Mouse (Mus musculus): ENCODE data around the gene Rreb1.

Gene Rreb1

GRCm38 (mm10) chr13:37876836-37877235, 98.6 kb downstream of the Rreb1 start:
- no peak for DNase-seq (ENCODE audit: low read depth, low spot score)

DNA sequence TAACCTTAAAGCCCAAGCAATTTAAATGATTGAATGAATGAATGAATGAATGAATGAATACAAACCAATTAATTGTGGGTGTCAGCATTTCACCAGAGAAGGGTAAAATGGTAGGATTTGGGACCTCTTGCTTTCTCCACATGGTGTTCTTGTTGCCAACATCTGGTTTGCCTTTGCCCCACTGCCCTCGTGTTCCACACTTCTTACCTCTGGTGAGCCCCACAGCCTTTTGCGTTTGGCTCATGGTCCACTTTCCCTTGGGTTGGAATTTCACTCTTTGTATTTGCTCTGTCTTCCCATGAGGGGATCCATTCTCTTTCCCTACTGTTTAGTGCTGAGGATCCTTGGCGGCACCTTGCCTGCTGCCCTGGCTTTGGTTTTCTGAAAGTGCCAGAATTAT, 99.0 kb downstream of the Rreb1 start:
- DNase-seq (ENCODE audit: low read depth, low spot score) = no peak

- DNase-seq (ENCODE audit: low read depth, low spot score) = no peak
Observed at GRCm38 (mm10) chr13:37878918-37879331, 100.7 kb downstream of the Rreb1 start.

DNA sequence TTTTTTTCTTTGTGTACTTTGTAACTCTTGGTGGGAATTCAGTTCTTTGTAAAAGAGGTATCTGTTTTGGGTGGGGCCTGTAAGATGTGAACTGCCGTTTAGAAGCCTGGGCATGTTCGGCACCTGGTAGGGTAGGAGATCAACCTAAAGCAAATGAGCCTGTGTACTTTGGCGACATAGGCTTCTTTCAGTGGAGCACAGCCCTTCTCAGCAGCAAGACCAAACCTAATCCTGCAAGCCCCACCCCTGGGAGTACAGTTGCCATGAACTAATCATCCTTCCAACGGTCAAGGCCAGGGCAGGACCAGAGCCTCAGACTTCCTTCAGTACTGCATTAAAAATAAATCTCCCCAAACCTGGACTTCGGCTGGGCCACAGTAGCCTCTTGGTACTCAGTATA, 101.4 kb downstream of the Rreb1 start:
- no peak for DNase-seq (ENCODE audit: low read depth, low spot score)

DNA sequence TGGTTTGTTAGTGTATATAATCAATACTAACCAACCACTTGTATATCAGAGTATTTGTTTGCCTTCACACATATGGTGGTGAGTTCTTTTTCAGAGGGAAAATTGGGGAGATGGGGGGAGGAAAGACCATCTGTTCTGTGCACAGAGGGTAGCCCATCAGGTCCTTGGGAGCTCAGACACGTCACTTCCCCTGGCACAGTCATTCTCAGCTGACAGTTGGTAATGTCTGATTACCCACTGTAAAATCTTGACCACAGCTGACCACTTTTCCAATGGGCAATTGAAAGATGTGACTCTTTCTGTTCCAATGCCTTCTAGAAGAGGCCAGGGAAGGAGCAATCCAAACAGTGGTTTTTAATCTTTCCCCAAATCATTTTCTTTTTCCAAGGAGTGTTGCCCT, 101.8 kb downstream of the Rreb1 start:
- no peak for DNase-seq (ENCODE audit: low read depth, low spot score)

DNA sequence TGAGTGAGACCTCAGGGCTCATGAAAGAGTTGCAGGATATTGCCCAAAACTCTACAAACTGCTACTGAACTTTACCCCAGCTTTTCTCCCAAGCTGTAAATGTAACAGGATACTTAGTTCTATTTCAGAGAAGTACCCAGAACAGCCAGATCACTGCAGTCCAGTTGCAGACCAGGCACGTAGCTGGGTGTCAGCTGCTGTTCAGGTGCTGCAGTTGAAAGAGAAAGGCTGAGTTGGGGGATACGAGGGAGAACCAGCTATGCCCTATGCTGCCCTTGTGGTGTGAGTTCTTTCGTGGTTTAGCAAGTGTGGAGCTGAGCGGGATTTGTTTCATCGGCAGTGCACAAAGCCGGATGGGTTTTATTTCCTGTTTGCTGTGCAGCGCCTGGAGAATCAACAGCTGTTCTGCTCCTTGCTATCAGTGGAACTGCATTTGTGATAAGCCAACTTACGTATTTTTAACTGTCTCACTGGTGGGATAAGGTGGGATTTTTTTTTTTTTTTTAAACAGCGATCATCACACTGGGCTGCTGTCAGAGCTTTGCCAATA, 102.5 kb downstream of the Rreb1 start:
- DNase-seq (ENCODE audit: low read depth, low spot score) = no peak

- DNase-seq (ENCODE audit: low read depth, low spot score) = no peak
Observed at GRCm38 (mm10) chr13:37882521-37882920, 104.3 kb downstream of the Rreb1 start.

DNA sequence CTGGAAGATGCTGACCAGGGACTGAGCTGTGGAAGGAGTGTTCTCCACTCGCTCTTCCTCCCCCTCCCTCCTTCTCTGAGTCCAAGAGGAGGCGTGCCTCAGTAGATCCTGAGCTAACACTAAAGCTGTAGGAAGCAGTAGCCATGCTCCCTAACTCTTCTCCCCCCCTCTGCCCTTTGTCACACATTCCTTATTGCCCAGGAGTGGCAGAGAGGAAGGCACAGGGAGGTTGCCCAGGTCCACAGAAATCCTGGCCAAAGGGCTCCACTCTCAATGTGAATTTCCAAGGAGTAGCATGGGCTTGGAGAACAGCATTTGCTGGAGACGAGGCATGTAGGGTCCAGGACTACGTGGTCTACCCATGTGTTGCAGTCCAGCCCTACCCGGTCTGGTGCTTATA, 104.8 kb downstream of the Rreb1 start:
- DNase-seq (ENCODE audit: low read depth, low spot score) = no peak

DNA sequence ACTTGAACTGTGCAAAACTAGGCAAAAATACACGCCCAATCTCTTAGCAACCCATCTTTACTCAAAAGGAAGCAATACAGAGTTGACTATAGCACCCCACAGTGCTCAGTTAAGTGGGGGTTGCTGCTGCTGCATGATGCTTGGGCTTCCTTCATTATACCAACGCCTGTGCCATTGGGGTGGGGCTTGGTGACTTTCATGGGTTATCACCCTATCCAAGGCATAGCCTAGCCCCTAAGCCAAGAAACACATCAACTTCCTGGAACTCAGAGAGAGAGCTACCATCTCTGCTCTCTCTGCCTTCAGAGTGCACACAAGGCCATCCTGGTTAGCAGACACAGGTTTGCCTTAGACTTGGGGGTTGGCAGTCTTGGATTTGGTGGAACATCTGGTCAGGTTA, 107.2 kb downstream of the Rreb1 start:
- DNase-seq (ENCODE audit: low read depth, low spot score) = no peak

GRCm38 (mm10) chr13:37886024-37886423, 107.8 kb downstream of the Rreb1 start:
- DNase-seq (ENCODE audit: low read depth, low spot score) = no peak

DNA sequence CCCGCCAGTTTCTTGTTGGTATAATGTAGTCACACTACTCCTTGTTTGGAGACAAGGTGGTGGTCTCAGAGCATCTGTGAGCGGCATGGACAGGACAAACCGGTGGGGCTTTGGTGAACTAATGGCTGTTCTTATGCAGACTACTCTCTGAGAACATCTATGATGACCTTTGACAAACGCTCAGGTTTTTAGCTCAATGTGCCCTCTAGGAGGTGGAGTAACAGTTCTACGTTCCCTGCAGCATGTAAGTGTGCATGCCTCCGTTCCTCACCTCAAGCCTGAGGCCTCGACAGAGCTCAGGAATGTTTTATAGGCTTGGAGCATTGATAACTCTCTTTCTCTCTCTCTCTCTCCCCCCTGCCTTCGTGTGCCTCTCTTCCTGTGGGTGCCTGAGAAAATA, 116.6 kb downstream of the Rreb1 start:
- DNase-seq (ENCODE audit: low read depth, low spot score) = no peak

- no peak for DNase-seq (ENCODE audit: low read depth, low spot score)
Observed at GRCm38 (mm10) chr13:37895564-37896254, 117.5 kb downstream of the Rreb1 start.

- DNase-seq (ENCODE audit: low read depth, low spot score) = no peak
Observed at GRCm38 (mm10) chr13:37896423-37896822, 118.2 kb downstream of the Rreb1 start.

- DNase-seq (ENCODE audit: low read depth, low spot score) = no peak
Observed at GRCm38 (mm10) chr13:37898772-37899171, 120.6 kb downstream of the Rreb1 start.

DNA sequence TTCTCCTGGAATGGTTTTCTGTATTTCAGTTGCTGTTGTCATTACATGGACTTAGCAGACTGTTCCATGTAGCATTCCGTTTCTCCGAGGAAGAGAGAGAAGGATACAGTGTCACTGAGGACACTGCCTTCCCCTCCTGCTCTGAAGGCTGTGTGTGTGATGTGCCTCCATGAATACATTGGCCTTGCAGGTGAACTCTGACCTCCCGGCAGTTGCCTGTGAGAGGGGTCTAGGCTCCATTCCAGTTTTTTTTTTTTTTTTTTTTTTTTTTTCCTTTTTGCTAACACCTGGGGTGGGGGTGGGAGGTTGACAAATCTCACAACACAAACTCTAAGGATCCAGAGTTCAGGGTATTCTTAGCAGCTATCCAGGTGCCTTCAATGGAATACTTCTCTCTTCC, 124.8 kb downstream of the Rreb1 start:
- DNase-seq (ENCODE audit: low read depth, low spot score) = no peak

- no peak for DNase-seq (ENCODE audit: low read depth, low spot score)
Observed at GRCm38 (mm10) chr13:37903476-37903875, 125.3 kb downstream of the Rreb1 start.

DNA sequence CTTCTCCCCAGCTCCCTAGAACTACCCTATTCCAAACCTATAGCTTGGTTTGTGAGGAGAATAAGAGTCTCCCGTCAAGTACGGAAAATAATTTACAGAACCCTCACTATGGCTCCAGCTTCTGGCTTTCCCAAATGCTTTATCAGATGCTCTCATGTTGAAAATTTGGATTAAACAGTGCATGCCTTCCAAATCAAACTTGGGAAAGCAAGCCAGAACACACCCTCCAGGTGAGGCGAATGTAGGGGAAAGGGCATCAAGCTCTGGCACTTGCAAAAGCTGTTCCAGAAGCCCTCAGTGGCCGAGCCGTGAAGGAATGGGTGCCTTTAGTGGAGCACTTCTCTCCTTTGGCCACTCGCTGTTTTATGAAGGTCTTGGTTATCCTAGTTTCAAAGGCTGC, 126.2 kb downstream of the Rreb1 start:
- DNase-seq (ENCODE audit: low read depth, low spot score) = no peak

DNA sequence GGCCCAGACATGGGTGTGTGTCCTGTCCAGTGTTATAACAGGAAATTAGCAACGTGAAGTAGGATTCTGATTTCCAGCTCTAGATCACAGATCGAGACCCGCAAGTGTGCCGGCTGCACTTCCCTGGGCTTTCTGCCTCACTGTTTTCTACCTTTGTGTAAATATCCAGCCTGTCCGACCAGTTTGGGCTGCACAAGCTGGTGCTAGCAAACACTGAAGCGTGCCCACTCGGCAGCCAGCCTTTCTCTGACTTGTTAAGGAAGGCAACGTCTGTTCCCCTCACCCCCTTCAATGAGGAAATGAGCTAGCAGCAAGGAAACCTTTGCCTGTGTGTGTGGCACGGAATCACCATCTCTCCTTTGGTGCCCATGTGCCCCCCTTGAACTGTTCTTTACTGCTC, 129.9 kb downstream of the Rreb1 start:
- no peak for DNase-seq (ENCODE audit: low read depth, low spot score)

DNA sequence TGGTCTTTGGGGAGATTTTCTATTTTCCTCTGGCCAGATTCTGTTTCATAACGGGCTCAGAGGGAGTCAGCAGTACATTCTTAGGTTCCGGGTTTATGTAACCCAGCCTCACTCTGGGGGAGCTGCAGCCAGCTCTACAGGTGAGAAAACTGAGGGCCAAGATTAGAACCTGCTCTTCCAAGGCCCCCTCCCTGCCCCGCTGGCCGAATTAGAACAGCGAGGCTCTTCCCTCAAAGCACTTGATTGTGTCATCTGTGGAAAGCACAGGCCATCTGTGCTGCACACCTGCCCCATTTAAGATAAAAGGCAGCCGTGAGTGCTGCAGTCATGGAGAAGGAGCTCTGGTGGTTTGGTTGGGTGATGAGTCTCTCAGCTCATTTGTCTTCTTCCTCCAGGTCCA, 130.3 kb downstream of the Rreb1 start:
- no peak for DNase-seq (ENCODE audit: low read depth, low spot score)

DNA sequence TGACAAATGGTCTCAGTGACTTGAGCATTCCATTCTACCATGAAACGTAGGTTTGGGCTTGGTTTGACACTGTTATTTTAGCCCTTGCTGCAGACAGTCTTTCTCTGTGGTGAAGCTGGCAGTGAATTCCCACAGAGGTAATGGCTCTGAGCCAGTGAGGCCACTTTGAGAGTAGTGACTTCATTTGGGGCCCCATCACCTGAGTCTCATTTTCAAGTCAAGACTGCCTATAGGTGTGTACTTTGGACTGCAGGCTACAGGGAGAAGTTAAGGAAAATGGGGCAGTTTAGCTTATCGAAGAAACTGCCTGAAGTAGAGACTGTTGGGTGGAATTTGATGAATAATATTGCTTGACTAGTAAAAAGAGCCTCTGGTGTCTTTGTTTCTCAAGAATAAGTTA, 131.0 kb downstream of the Rreb1 start:
- no peak for DNase-seq (ENCODE audit: low read depth, low spot score)

DNA sequence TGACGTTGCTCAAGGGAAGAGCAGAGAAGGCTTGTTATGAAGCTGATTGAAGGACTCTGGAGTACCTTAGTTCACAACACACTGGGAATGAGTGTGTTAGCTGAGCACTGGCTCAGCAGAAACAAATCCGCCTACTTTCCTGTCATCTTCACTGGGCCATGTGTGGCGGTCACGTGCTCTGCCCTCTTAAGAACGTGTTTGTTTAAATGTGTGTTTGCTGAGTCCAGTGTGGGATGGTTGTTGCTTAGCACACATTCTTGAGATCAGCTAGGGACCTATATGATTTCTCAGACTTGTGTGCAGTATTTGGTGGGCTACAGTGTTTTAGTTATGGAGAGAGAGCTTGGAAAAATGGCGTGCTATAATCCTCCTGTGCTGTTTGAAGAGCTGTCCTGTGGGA, 133.8 kb downstream of the Rreb1 start:
- DNase-seq (ENCODE audit: low read depth, low spot score) = no peak

DNA sequence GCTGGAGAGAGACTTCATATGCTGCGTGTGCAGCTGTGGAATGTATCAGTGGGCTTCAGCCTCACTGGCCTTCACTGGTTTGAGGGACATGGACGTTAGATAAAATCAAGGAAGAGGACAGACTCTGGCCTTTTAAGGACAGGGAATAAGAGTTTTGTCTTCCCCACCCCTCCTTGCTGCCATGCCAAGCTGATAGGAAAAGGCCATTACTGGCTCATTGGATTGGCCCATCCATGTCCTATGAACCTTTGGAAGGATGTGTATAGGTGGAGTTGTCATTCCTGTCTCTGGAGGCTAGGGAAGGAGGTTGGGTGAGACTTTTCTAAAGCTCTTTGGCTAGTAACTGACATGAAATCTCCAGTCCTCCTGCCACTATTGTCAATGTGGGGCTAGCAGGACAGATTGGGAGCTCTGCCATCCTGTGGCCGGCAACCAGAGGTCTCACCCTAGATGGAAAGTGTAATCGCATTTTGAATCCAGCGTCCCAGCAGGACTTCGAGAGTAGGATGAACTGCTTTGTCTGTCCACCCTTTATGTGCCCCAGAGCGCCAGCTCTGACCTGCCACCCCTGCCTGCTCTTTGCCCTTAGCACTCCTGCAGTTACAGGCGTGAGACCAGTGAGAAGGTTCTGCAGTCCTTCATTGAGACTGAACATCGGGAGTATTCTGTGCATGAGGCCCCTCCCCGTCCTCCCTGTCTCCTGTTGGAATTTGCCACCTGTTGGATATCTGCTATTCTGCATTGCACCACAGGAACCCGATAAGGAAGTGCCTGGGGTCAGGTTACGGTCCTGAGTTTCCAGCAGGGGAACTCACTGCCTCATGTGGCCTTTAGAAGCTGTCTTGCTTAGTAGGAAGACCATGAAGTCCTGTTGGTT, 134.6 kb downstream of the Rreb1 start:
- no peak for DNase-seq (ENCODE audit: low read depth, low spot score)

DNA sequence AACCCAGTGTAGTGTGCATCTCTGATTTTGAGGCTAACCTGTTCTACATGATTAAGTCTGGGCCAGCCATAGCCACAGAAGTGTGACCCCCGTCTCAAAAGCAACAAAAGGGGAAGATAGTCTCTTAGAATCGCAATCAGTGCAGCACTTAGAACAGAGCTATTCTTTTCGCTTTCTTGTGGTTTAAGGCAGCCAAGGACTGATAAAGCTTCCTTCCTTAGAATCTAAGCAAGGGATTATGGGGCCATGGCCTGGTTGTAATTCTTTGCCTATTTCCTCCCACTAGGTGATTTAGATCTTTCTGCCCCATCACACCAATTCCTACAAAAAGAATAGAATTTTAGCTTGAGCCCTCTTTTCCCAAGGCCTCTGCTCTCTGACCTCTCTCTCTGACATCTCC, 135.8 kb downstream of the Rreb1 start:
- no peak for DNase-seq (ENCODE audit: low read depth, low spot score)
